Mouse (Mus musculus) right cerebral cortex, postnatal 4 days (tissue): Measurements from ENCODE around the gene AC131692.1.

Experiments
- DNase-seq: peaks from one replicate; pipeline ENCODE4 v3.0.0-alpha.2; 2022

The AC131692.1 gene

GRCm38 (mm10) chr19:6094119-6094518, at the start of gene AC131692.1:
Gene AC131692.1, plus strand, starts transcription at chr19:6094419.
- DNase-seq: no peak

DNA sequence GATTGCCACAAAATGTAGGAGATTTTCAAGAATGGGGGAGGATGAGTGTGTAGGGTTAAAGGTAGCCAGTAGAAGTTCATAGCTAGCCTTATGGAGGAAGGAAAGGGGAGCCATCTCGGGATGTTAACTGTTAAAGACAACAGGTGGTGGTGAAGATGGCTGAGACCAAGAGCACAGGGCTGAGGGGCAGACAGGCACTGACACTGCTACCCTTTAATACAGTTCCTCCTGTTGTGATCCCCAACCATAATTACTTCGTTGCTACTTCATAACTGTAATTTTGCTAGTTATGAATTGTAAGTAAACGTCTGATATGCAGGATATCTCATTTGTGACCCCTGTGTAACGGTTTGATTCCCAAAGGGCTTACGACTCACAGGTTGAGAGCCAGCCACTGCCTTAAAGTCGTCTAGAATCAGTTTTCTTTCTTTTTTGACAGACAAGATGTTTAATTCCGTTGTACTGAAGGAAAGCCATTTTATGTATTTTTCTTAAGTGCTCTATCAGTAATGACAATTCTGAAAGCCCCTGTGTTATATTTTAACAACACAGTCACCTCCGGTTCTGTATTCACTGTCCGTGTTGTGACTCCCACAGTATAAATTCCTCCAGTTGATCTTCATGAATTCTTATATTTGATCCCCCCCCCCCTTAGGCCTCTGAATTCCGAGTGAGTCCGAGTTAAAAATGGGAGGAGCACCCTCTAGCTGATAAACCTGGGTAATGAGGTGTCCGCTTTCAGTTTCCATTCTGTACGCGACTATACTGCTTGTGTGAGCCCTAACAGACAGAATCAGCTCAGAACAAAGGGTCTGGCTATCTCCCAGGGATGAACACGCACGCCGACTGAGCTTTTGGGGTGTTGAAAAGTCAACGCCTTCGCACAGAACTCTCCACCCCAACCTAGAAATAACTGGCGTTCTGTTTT, 48.6 kb upstream of the AC131692.1 start:
- DNase-seq: no peak

GRCm38 (mm10) chr19:6046294-6047153, 47.7 kb upstream of the AC131692.1 start, which contains the start of gene Syvn1:
Gene Syvn1, plus strand, starts transcription at chr19:6046576.
- DNase-seq: peak; percentile 85

DNA sequence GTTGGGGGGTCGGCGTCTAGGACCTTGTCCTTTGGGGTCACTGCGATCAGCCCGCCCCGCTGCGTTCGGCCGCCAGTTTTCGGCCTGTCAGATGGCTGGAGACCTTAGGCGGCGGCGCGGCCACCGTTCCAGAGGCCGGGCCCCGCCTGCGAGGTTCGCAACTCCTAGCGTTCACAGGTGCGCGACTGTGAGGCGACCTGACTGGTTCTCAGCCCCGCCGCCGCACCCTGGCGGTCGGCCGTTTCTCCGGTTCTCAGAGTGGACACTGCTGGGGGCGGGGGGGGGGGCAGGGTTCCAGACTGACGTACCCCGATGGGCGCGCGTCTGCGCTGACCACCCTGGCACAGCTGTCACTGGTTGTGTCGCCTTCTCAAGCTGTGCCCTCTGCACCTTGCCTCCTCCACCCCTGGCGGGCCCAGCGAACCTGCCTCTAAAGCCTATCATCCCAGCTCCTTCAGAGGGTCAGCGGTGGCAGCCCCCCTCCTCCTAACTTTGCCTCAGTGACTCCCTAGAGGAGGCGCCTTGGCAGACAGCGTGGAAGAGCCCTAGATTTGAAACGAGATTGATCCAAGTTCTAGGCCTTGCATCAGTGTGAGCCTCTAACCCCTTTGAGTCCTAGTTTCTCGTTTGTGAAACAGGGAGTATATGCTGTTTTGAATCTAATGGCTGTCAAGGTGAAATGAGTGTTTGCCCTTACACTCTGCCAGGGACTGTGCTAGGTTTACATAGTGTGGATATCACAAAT, 46.9 kb upstream of the AC131692.1 start:
- DNase-seq: no peak

DNA sequence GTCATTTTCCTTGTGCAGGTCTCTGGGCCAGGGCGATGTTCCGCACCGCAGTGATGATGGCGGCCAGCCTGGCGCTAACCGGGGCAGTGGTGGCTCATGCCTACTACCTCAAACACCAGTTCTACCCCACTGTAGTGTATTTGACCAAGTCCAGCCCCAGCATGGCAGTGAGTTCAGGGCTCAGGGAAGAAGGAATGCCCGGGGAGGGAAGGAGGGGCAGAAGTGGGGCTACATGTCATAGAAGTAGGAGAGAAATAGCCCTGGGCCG, 46.4 kb upstream of the AC131692.1 start:
- no peak for DNase-seq

GRCm38 (mm10) chr19:6048681-6049410, 45.4 kb upstream of the AC131692.1 start:
- no peak for DNase-seq

DNA sequence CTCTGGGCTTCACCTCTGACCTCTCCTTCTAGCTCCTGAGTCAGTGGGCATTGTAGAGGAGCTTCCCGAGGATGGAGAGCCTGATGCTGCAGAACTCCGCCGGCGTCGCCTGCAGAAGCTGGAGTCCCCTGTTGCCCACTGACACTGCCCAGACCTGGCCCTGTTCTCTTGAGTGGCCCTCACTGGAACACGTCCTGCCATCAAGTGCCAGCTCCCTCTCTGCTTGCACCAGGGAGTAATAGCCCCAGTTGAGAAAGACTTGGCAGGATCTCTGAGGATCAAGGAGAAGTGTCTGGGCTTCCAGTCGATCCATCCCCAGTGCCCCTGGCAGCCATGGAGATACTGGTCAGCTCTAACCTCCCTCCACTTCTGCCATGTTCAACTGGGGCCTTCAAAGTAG, 41.7 kb upstream of the AC131692.1 start:
- no peak for DNase-seq

DNA sequence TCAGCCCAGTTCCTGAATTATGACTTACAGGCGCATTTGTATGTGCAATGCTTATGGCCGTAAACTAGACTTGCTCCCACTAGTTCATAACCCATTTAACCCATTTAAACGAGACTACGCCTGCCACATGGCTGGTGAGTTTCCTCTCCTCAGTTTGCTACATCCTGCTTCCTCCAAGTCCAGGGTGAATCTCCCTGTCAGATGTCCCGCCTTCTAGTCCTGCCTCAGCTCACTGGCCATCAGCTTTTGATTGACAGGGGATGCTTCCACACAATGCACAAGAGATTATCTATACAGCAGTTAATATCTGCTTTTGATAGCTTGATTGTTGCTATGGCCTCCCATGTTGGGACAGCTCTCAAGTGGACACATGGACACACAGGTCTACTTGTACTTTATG, 39.9 kb upstream of the AC131692.1 start:
- DNase-seq: no peak

GRCm38 (mm10) chr19:6056696-6057095, 37.5 kb upstream of the AC131692.1 start:
- DNase-seq: no peak

DNA sequence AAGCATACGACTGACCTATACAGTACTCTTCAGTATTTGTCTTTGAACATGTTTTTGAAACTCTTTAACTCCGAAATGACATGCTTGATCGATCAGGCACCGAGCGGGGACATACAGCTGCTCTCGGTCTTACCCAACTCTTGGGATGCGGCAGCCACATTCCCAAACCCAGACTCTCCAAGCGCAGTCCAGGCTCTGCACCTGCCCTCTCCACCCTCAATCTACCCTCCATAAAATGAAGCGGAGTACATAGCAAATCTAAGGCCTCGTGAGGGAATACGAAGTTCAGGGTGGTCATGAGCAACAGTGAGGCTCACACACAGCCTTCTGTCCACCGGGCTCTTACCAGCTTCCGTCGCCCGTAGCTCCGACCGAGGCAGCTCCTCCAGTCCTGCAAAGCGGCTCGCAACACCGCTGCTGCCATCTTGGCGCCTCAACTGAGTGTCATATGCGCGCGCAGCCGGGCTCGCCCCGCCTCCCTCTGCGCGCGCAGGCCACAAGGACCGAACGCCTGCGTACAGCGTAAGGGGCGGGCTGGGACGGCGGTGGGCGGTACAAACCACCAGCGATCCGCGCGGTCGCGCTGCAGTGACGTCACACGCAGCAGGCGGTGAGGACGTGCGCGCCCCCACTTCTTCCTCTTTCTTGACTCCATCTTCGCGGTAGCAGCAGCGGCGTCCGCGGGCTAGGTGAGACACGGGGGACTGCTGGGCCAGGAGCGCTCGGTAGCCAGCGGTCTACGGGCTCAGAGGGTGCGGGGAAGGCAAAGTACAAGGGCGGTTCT, 36.7 kb upstream of the AC131692.1 start, which contains the start of the genes Mrpl49 and Fau:
Mrpl49 (minus strand) TSS at position 473 of the 784 bp plus-strand sequence.
Fau (plus strand) TSS at position 532 of the 784 bp plus-strand sequence.
- peak; percentile 99 for DNase-seq

GRCm38 (mm10) chr19:6058513-6058912, 35.7 kb upstream of the AC131692.1 start:
- no peak for DNase-seq

GRCm38 (mm10) chr19:6058966-6059365, 35.3 kb upstream of the AC131692.1 start:
- no peak for DNase-seq

DNA sequence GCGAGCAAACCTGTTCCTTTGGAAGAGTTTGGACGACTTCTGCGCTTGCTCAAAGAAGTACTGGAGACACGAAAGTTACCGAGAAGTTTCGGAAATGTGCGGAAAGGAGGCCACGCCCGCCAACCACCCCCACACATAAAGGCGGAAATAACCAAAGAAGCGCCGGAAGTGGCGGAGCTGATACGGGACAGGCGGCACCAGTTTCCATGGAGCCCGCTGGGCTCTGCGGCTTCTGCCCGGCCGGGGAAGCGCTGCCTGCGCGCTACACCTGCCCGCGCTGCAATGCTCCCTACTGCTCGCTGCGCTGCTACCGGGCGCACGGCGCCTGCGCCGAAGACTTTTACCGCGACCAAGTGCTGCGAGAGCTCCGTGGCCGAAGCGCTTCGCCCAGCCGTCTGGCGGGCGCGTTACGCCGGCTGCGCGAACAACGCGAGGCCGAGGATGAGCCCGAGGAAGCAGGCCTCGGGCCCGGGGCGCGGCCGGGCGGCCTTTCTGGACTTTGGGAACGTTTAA, 33.1 kb upstream of the AC131692.1 start, which contains the start of gene Znhit2:
Znhit2 (plus strand) TSS at position 172 of the 513 bp plus-strand sequence.
- DNase-seq: peak; percentile 85

- DNase-seq: peak; percentile 52
These were observed 32.4 kb upstream of the AC131692.1 start for GRCm38 (mm10) chr19:6061641-6062302.

GRCm38 (mm10) chr19:6062418-6062817, 31.8 kb upstream of the AC131692.1 start:
- no peak for DNase-seq

DNA sequence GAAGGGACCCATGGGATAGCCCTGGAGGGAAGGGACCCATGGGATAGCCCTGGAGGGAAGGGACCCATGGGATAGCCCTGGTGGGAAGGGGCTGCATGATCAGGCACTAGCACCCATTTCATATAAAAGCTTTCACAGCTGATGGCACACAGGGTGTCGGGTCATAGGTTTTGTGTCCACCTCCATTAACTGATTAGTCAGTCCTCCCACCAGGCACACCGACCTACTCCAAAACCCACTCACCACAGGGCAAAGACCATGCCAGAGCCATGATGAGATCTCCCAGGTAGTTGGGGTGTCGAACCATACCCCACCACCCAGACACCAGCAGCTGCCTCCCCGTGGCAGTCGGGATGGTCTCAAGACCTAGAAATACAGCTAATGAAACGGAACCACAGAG, 31.1 kb upstream of the AC131692.1 start:
- DNase-seq: no peak

- peak; percentile 32 for DNase-seq
These were observed 27.6 kb upstream of the AC131692.1 start for GRCm38 (mm10) chr19:6066571-6066970.

DNA sequence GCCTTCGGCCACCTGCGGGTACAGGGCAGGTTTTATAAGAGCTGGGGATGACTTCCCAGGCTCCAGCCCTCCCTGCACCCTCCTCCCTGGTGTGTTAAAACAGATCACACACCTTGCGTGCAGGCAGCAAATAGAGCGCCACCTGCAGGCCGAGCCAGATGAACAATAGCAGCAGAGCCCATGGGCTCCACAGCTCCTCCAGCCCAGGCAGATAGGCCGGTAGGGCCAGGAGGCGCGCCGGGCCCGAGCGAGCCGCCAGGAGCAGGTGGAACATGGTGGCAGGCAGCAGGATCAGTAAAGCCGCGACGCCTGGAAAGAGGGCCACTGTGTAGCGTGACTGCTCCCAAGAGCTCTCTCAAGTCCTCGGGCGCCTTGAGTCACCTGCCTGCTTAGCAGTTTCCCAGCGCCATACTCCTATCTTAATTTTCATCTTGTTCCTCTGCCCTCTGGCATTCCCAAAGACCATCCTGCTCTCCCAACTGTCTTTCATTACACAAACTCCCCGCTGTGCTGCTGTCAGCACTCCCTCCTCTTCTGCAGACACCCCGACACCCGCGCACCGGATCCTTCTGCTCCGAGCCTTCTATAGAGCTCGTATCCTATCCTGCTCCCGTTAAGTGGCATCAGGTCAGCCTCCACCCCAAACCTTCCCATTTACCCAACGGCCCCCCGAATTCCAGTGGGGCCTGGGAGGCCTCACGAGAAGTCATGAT, 27.1 kb upstream of the AC131692.1 start:
- peak; percentile 92 for DNase-seq

DNA sequence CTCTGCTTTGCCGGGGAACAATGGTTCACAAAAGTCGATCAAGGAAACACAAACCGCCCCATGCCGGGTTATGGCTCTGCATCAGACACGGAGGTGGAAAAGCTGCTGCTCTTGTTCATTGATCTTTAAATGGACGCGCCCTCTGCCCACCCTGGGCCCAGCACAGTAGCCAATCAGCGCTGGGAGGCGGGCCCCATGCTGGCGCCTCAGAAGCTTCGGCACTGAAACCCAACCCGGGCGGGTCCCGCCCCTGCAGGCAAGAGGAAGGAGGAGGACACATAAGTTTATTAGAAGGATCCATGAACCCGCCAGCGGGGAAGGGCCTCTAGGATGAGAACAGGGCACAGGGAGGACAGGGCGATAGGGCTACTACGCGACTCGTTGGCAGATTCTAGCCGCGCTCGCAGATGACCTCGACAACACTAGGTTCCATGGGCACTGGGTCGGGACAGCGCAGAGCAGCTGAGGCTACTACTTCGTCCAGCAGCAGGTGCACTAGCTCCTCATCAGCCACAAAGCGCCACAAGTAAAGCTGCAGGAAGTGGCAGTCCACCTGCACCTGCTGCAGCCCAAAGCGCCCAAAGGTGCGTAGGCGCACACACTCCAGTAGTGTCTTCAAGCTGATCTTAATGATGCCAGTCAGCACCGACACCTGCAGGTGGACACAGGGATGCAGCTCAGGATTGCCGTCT, 26.3 kb upstream of the AC131692.1 start, which contains the start of gene Tm7sf2:
Tm7sf2 (minus strand) TSS at position 650 of the 692 bp plus-strand sequence.
- DNase-seq: peak; percentile 87
